11 mouse cellular contexts compared by ENCODE assay signal in genomic region chr16:4413988-4414880, GRCm38 (mm10). TPM values are rescaled to one million over a fixed set of nuclear protein-coding genes. Genes with fewer than 3 reads are reported as not detected.
DNase-seq lines count a peak whose midpoint lies in the region; ATAC-seq lines count a peak whose summit lies in the region.
"Had no signal": no experiment of that assay in that cellular context is flagged by ENCODE, and none has a peak within 500 bp of the region (broad histone marks: within the 10 kb centered on the region; RNA-seq: fewer than 3 reads in every experiment).

No protein-coding gene starts in this region.

- H3K9me3 ChIP-seq in neural tube, embryonic 13.5 days = no peaks in the 10 kb centered on the region
- H3K9me3 ChIP-seq in midbrain, embryonic 14.5 days (ENCODE audit: control insufficient read depth, low read length) = no peaks in the 10 kb centered on the region

- ATAC-seq in neural tube, embryonic 13.5 days (ENCODE audit: low read depth) = no peak
- ATAC-seq in midbrain, embryonic 14.5 days (ENCODE audit: low FRiP score, low TSS enrichment) = no peak
- ATAC-seq: Patski had no signal

- DNase-seq in adrenal gland, adult 2 months = peak; percentile 41
- DNase-seq in adrenal gland, postnatal 10 days = no peak
- DNase-seq in neural tube, embryonic 10.5 days (ENCODE audit: extremely low spot score, low spot score) = no peak
- no peak for DNase-seq in midbrain, embryonic 14.5 days
- DNase-seq in frontal cortex, adult 2 months (ENCODE audit: extremely low spot score in 1 of 2, low spot score in 1 of 2) = no peak
- DNase-seq in c-Kit-positive CD71-positive TER-119-positive erythroid progenitor cells, embryonic 14.5 days (ENCODE audit: low spot score) = no peak
- DNase-seq in heart, adult 18-20 months = no peak
- DNase-seq: heart, postnatal 36 days; layer of hippocampus, adult 9-11 months had no signal

- H3K9ac ChIP-seq in neural tube, embryonic 13.5 days = no peak overlapping the region
- no peak overlapping the region for H3K9ac ChIP-seq in midbrain, embryonic 14.5 days (replicated peaks; ENCODE audit: low read length)

- H3K4me1 ChIP-seq in neural tube, embryonic 13.5 days (replicated peaks) = peaks cover 62% of the 10 kb centered on the region
- H3K4me1 ChIP-seq in midbrain, embryonic 14.5 days (ENCODE audit: control insufficient read depth, insufficient read depth, low read length) = peaks cover 50% of the 10 kb centered on the region

- H3K27ac ChIP-seq in neural tube, embryonic 13.5 days (replicated peaks) = no peak overlapping the region
- H3K27ac ChIP-seq in midbrain, embryonic 14.5 days (replicated peaks; ENCODE audit: low read depth, low read length) = no peak overlapping the region

- H3K27me3 ChIP-seq in neural tube, embryonic 13.5 days = peaks cover 17% of the 10 kb centered on the region
- H3K27me3 ChIP-seq in midbrain, embryonic 14.5 days (ENCODE audit: control insufficient read depth, insufficient read depth, low read length) = 0 out of 2 replicates have a peak, but pooled peaks cover 8% of the 10 kb centered on the region
- H3K27me3 ChIP-seq: Patski had no signal

- H3K36me3 ChIP-seq in neural tube, embryonic 13.5 days = no peaks in the 10 kb centered on the region
- H3K36me3 ChIP-seq in midbrain, embryonic 14.5 days (ENCODE audit: control insufficient read depth, insufficient read depth, low read length) = no peaks in the 10 kb centered on the region

- whole genome bisulfite sequencing in neural tube, embryonic 13.5 days = 73% methylated on average over 9 of the region's 9 CpGs
- WGBS in midbrain, embryonic 14.5 days = 68% methylated on average over 9 of the region's 9 CpGs

- peak overlapping the region; percentile 85 for H3K4me2 ChIP-seq in neural tube, embryonic 13.5 days
- peak overlapping the region; percentile 42 for H3K4me2 ChIP-seq in midbrain, embryonic 14.5 days (ENCODE audit: low read length)

- no peak overlapping the region for H3K4me3 ChIP-seq in neural tube, embryonic 13.5 days
- no peak overlapping the region for H3K4me3 ChIP-seq in midbrain, embryonic 14.5 days (replicated peaks; ENCODE audit: low read depth, low read length)

RNA-seq across cellular contexts. Expression of gene Adcy9, which starts 6.1 kb away (rescaled TPM):
- total RNA-seq in adrenal gland, adult 2 months (2021) = 10 to 100 TPM; 43.2 to 50.9 TPM
- polyA plus RNA-seq in adrenal gland, adult 2 months (2012; rRNA removed) = 38.2 and 56.7 TPM in 2 replicates
- total RNA-seq in adrenal gland, postnatal 10 days (2021) = 10 to 100 TPM; 31.4 to 36.2 TPM
- 2.8 and 2.9 TPM in 2 replicates for polyA plus RNA-seq in neural tube, embryonic 13.5 days (2015; fragmentation: Nextera tagmentation; extraction: Ambion mirVana)
- 5.3 and 5.8 TPM in 2 replicates for polyA plus RNA-seq in midbrain, embryonic 14.5 days (2014; fragmentation: Nextera tagmentation; extraction: Ambion mirVana)
- polyA plus RNA-seq in frontal cortex, adult 2 months (2012; rRNA removed) = 18.3 and 21.6 TPM in 2 replicates
- total RNA-seq in heart, adult 18-20 months (2021) = 10 to 100 TPM; 21.8 to 22.3 TPM
